Mouse (Mus musculus) kidney, adult 2 months (tissue): ENCODE measurements around the gene 4930438A08Rik.

Experiments used
- CTCF ChIP-seq: fragments of 200-500 bp; conservative IDR thresholded peaks from 2 replicates; pipeline ENCODE4 v1.5.1; 2011; ENCODE audit warnings: low read depth, mild to moderate bottlenecking, control low read depth, low read length, moderate library complexity, mixed read lengths; ENCODE audit not compliant: insufficient read depth, insufficient read length
- POLR2A ChIP-seq: fragments of 200-500 bp; IDR thresholded peaks from one replicate; pipeline ENCODE4 v1.6.1; 2011; ENCODE audit warnings: low read depth, low read length, control low read depth

DNA sequence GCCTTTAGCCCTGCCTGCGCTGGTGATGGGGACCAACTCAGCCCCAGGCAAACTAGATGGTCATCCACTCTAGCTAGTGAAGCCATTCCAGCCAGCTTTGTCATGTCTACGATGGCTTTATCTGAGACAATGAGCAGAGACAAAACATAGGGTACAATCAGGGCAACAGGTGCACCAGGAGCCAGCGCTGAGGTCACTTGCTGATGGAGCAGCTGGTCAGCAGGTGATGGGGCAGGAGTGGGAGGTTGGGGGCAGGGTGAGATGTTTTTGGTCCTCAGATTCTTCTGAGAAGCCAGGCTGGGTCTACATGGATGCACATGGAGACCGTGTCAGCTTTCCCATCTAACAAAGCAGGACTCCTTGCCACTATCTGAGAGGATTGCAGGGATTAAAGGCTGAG lies 16.2 kb downstream of the 4930438A08Rik start:
- TF ChIP-seq CTCF, result no peak
- no peak for TF ChIP-seq POLR2A
